Mouse (Mus musculus): Measurements from ENCODE around the gene Gstm5.
"Not testable (repeated sequence)": the region's sequence is repeated elsewhere in the genome, so short reads cannot be mapped to it uniquely, and the experiment has no call there.

Gstm5 gene

GRCm38 (mm10) chr3:107873335-107874251 lies 22.0 kb upstream of the Gstm5 start:
- no peak for DNase-seq

GRCm38 (mm10) chr3:107875231-107875630 lies 20.4 kb upstream of the Gstm5 start:
- no peak for DNase-seq

GRCm38 (mm10) chr3:107877005-107877404 lies 18.6 kb upstream of the Gstm5 start, which contains the start of gene Eps8l3:
TSS of gene Eps8l3 (plus strand) at chr3:107877229.
- no peak for DNase-seq

- DNase-seq = no peak
Measured at GRCm38 (mm10) chr3:107877747-107878736, 17.6 kb upstream of the Gstm5 start.

GRCm38 (mm10) chr3:107887674-107888495 lies 7.7 kb upstream of the Gstm5 start:
- no peak for DNase-seq

GRCm38 (mm10) chr3:107889236-107889635 lies 6.4 kb upstream of the Gstm5 start:
- DNase-seq = not testable (repeated sequence)

GRCm38 (mm10) chr3:107895194-107895719 lies 364 bp upstream of the Gstm5 start:
- DNase-seq = no peak

GRCm38 (mm10) chr3:107898691-107899090 lies 3.1 kb downstream of the Gstm5 start:
- no peak for DNase-seq

GRCm38 (mm10) chr3:107900955-107901673 lies 5.5 kb downstream of the Gstm5 start:
- no peak for DNase-seq

- no peak for DNase-seq
Measured at GRCm38 (mm10) chr3:107905942-107906341, 10.3 kb downstream of the Gstm5 start.

- no peak for DNase-seq
Measured at GRCm38 (mm10) chr3:107916674-107917073, 21.1 kb downstream of the Gstm5 start.

- peak; percentile 32 to 33 for DNase-seq
Measured at GRCm38 (mm10) chr3:107917097-107917496, 21.5 kb downstream of the Gstm5 start.

- peak; percentile 61 to 65 for DNase-seq
Measured at GRCm38 (mm10) chr3:107917783-107918408, 22.3 kb downstream of the Gstm5 start.

- no peak for DNase-seq
Measured at GRCm38 (mm10) chr3:107920348-107920747, 24.7 kb downstream of the Gstm5 start.

GRCm38 (mm10) chr3:107925335-107925734 lies 29.7 kb downstream of the Gstm5 start:
- no peak for DNase-seq

- no peak for DNase-seq
Measured at GRCm38 (mm10) chr3:107927841-107928240, 32.2 kb downstream of the Gstm5 start.

- DNase-seq = no peak
Measured at GRCm38 (mm10) chr3:107928691-107929090, 33.1 kb downstream of the Gstm5 start.

GRCm38 (mm10) chr3:107929243-107929642 lies 33.6 kb downstream of the Gstm5 start:
- DNase-seq = no peak

- DNase-seq = no peak
Measured at GRCm38 (mm10) chr3:107929731-107930130, 34.1 kb downstream of the Gstm5 start.

- DNase-seq = no peak
Measured at GRCm38 (mm10) chr3:107931134-107931533, 35.5 kb downstream of the Gstm5 start.

GRCm38 (mm10) chr3:107931670-107932069 lies 36.0 kb downstream of the Gstm5 start, which contains the start of gene Gstm7:
TSS of gene Gstm7 (minus strand) at chr3:107931817.
- peak; percentile 83 to 84 for DNase-seq
